Mouse (Mus musculus): ENCODE measurements around the gene Fhl1. TPM values are rescaled to one million over a fixed set of nuclear protein-coding genes. Genes with fewer than 3 reads are reported as not detected.

Gene Fhl1
- polyA plus RNA-seq, 1 experiment from 2014 or later = 60.3 TPM

GRCm38 (mm10) chrX:56835842-56836241 lies 104.3 kb downstream of the Fhl1 start:
- ATAC-seq (ENCODE audit: low FRiP score, low TSS enrichment) = no peak
- H3K9ac ChIP-seq (ENCODE audit: low read depth, low read length) = no peak overlapping the region
- no peaks in the 10 kb centered on the region for H3K27me3 ChIP-seq (ENCODE audit: control insufficient read depth, insufficient read depth, low read length)
- WGBS = 95% methylated on average over 6 of the region's 6 CpGs
- H3K9me3 ChIP-seq (ENCODE audit: control insufficient read depth, low read length) = no peaks in the 10 kb centered on the region
- H3K27ac ChIP-seq (ENCODE audit: low read depth, low read length) = no peak overlapping the region
- no peak overlapping the region for H3K4me3 ChIP-seq (ENCODE audit: low read length)
- H3K4me2 ChIP-seq (replicated peaks; ENCODE audit: low read depth, low read length) = no peak overlapping the region
- no peaks in the 10 kb centered on the region for H3K4me1 ChIP-seq (ENCODE audit: control insufficient read depth, insufficient read depth, low read length)
- H3K36me3 ChIP-seq (ENCODE audit: control insufficient read depth, insufficient read depth, low read length) = no peaks in the 10 kb centered on the region

GRCm38 (mm10) chrX:56839369-56839768 lies 107.8 kb downstream of the Fhl1 start:
- ATAC-seq (ENCODE audit: low FRiP score, low TSS enrichment) = no peak

GRCm38 (mm10) chrX:56841255-56841654 lies 109.7 kb downstream of the Fhl1 start:
- H3K4me1 ChIP-seq (ENCODE audit: control insufficient read depth, insufficient read depth, low read length) = no peaks in the 10 kb centered on the region
- no peak overlapping the region for H3K27ac ChIP-seq (ENCODE audit: low read depth, low read length)
- no peak overlapping the region for H3K4me2 ChIP-seq (replicated peaks; ENCODE audit: low read depth, low read length)
- no peaks in the 10 kb centered on the region for H3K27me3 ChIP-seq (ENCODE audit: control insufficient read depth, insufficient read depth, low read length)
- no peak overlapping the region for H3K9ac ChIP-seq (ENCODE audit: low read depth, low read length)
- WGBS = 62% methylated on average over 5 of the region's 5 CpGs
- no peak overlapping the region for H3K4me3 ChIP-seq (ENCODE audit: low read length)
- no peaks in the 10 kb centered on the region for H3K36me3 ChIP-seq (ENCODE audit: control insufficient read depth, insufficient read depth, low read length)
- H3K9me3 ChIP-seq (ENCODE audit: control insufficient read depth, low read length) = no peaks in the 10 kb centered on the region
- no peak for ATAC-seq (ENCODE audit: low FRiP score, low TSS enrichment)

More at GRCm38 (mm10) chrX:56839369-56839768, 107.8 kb downstream of the Fhl1 start:
- no peaks in the 10 kb centered on the region for H3K36me3 ChIP-seq (ENCODE audit: control insufficient read depth, insufficient read depth, low read length)
- no peak overlapping the region for H3K4me3 ChIP-seq (ENCODE audit: low read length)
- H3K4me1 ChIP-seq (ENCODE audit: control insufficient read depth, insufficient read depth, low read length) = no peaks in the 10 kb centered on the region
- H3K27me3 ChIP-seq (ENCODE audit: control insufficient read depth, insufficient read depth, low read length) = no peaks in the 10 kb centered on the region
- H3K9ac ChIP-seq (ENCODE audit: low read depth, low read length) = no peak overlapping the region
- H3K27ac ChIP-seq (ENCODE audit: low read depth, low read length) = no peak overlapping the region
- H3K4me2 ChIP-seq (replicated peaks; ENCODE audit: low read depth, low read length) = no peak overlapping the region
- H3K9me3 ChIP-seq (ENCODE audit: control insufficient read depth, low read length) = no peaks in the 10 kb centered on the region

Other genes with a start within 250 kb of the Fhl1 start
- gene Gm10477, start 207.0 kb upstream of the Fhl1 start, polyA plus RNA-seq (2014; fragmentation: Nextera tagmentation; extraction: Ambion mirVana) = not detected in 2 replicates
- not detected in 2 replicates for gene Gm648, start 182.2 kb upstream of the Fhl1 start, polyA plus RNA-seq (2014; fragmentation: Nextera tagmentation; extraction: Ambion mirVana)
- 18.8 and 33.5 TPM in 2 replicates for gene Mmgt1, start 133.7 kb upstream of the Fhl1 start, polyA plus RNA-seq (2014; fragmentation: Nextera tagmentation; extraction: Ambion mirVana)
- 5.7 and 7.3 TPM in 2 replicates for gene Slc9a6, start 122.0 kb upstream of the Fhl1 start, polyA plus RNA-seq (2014; fragmentation: Nextera tagmentation; extraction: Ambion mirVana)
- gene Map7d3, start 90.5 kb downstream of the Fhl1 start, polyA plus RNA-seq (2014; fragmentation: Nextera tagmentation; extraction: Ambion mirVana) = 1.7 and 1.9 TPM in 2 replicates
- 0.09 TPM in 1 of 2 replicates, not detected in the other for gene Adgrg4, start 138.4 kb downstream of the Fhl1 start, polyA plus RNA-seq (2014; fragmentation: Nextera tagmentation; extraction: Ambion mirVana)

All from kidney, embryonic 14.5 days (tissue).